Mouse (Mus musculus) fat pad, adult 2 months (tissue): Measurements from ENCODE around the gene Kcnj10.

Source experiments
- DNase-seq: peaks from one replicate; pipeline ENCODE4 v3.0.0-alpha.2; 2011; ENCODE audit warnings: low read depth, low spot score; ENCODE audit errors: extremely low read depth

The Kcnj10 gene

GRCm38 (mm10) chr1:172340729-172341321 is at the start of gene Kcnj10:
Gene Kcnj10 (plus strand): TSS chr1:172341210.
- no peak for DNase-seq

DNA sequence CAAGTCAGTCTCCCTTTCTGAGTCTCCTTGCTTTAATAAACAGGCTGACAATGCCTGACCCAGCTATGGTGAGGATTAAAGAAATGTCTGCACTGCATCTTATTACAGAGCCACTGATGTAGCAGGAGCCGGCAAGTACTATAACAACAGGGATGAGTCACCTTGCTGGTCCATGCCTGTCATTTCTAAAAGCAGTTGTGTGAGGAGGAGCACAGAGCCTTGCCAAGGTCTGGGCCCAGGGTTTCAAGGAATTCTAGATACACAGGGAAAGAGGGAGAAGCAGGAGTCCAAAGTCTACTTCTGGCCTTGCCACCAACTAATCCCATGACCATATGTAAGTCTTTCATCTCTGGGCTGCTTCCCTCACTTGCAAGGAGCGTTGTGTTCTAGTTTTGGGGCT is 48.1 kb upstream of the Kcnj10 start:
- DNase-seq, result no peak

DNA sequence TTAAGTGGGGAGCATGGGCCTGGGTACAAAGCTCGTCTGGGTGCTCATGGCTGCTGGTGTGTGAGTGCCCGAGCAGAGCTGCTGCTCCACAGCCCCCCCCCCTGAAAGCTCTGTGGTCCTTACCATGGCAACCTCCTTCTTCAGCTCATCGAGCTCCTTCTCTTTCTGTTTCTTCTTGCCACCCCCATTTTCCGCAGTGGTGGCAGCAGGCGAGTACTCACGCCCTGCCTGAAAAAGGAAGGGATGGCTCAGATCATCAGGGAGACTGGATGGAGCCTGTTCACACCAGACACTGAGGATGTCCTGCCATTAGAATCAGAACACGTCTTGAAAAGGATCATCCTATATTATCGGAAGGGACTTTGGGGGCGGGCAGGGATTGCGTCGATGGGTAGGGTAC is 47.6 kb upstream of the Kcnj10 start:
- DNase-seq, result no peak

GRCm38 (mm10) chr1:172295751-172296197 is 45.2 kb upstream of the Kcnj10 start:
- DNase-seq, result no peak

DNA sequence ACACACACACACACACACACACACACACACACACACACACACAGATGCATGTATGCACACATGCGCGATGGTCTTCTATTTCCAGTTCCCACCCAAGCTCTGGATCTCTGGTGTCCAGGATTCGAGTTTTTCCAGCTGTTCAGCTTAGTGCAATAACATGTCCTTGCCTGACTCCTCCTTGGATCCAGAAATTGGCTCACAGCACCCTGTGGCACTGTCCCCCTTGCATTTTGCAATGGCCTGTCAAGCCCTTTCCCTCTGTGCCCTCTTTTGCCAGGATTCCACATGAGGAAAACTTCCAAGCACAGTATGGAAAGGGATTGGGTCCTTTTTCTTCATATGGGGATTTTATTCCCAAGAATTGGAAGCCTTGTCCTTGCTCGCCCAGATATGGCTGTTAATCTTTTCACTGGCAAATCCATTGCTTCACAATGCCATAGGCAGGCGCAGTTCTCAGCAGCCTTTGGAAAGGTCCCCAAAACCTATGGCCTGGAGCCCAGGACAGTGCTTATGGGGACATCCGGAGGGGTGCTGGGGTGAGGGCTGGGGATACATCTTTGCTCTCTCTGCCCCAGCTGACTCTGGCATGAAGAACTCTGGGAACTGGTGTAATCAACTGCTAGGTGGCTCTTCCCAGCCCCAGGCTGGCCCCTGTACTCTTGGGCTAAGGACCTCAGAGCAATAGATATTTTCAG is 44.0 kb upstream of the Kcnj10 start:
- peak; percentile 88 for DNase-seq

DNA sequence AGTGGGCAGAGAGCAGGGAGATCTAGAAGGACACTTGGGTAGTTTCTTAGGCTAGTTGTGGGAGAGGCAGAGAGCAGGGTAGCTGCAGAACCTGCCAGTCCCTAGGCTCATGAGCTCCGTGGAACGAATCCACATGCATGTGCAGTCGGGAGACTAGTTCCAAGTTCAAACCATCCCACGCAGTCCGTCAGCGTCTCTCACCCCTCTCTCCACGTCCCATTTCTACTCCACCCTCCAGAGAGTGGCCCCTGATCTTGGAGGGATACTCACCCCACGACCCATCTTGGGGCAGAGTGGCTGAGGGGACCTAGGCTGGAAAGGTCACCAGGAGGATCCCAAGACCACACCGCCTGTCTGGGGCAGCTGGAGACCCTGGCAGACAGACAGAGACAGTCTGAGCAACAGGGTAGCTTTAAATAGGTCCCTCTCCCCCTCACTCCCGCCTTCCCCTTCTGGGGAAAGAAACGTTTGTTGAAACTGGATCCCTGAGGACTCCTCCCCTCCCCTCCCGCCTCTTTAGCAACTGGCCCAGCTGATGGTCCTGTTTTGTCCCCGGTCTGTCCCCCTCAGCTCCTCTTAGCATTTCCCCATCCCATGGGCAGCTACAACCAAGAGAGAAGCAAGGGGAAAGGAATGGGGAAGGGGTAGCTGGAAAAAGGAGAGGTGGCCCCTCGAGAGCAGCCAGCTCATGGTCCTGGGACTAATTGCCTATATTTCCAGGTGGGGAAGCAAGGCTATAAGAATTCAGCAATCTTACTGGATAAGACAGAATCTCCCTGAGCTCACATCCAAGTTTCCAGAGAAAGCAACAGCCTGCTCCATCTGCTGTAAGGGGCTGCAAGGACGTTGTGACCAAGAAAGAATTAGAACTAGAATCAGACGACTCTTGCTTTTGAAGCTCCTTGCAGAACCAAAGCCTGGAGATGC is 43.1 kb upstream of the Kcnj10 start, which contains the start of gene Atp1a2:
Gene Atp1a2 (minus strand): TSS at position 454 of the 927 bp plus-strand sequence.
- no peak for DNase-seq

GRCm38 (mm10) chr1:172299528-172299927 is 41.5 kb upstream of the Kcnj10 start:
- DNase-seq, result no peak

DNA sequence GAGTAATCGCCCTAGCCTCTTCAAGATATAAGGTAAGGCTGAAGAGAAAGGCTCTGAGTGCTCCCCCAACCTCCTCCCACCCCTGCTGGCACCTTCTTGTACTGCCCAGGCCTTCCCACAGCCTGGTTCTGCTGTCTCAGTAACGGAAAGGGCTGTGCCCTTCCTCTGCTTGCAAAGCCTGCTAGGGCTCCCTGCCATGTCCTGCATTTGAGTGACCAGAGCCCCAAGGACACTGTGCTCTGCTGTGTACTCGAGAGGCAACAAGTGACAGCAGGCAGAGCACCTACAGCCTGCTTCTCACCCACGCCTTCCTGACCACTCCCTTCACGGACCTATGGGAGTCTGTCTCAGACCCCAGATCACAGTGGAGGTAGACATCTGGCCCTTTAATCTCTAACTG is 40.8 kb upstream of the Kcnj10 start:
- DNase-seq, result no peak

DNA sequence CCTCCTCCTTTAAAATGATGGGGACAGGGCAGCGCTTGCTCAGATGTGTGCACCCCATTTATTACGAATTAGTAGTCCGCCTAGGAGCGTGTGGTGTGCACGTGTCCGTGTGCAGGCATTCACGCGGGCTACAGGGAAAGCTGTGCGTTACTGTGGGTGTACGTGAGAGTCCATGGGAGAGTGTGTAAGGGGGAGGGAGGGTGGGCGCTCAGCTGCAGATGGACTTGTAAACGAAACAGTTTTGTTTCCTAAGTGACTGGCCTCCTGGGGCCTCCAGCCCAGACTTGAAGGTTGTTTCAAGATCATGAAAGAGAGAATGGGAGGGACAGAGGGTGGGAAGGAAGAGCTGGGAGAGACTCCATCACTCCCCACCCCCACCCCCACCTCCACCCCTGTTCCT is 39.8 kb upstream of the Kcnj10 start:
- no peak for DNase-seq

DNA sequence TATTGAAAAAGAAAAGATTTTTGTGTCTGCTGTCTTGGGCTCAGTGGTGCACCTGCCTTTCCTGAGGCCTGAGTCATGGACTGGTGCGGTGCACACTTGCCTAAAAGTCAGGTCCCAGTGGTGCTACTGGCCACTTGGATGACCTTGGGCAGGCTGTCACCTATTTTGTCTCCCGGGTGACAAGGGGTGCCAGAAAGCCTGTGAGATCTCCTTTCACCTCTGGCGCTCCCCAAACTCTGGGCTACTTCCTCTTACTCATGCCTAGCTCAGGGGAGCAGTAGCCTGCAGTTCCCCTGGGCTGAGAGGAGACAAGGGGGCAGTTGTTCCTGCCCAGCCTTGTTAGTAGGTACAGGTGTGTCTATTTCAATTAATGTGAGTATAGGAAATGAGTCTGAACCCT is 38.7 kb upstream of the Kcnj10 start:
- no peak for DNase-seq

DNA sequence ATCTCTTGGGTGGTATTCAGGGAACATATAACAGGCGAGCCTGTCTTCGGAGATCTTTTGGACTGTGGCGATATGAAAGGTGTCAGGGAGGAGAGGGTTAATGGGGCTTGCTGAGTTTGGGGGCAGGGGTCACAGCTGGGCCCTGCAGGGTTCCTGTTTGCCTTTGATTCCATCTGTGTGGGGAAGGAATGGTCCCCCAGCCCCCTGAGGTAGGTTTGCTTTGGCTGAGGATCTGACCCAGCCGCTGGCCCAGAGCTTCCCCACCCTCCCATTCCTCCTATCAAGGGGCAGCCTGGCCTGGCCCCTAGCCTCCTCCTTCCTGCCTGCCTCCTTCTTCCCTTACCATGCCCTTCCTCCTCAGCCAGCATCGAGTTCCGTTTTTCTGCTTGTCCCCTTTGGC is 38.2 kb upstream of the Kcnj10 start:
- no peak for DNase-seq

- no peak for DNase-seq
These were observed 36.6 kb upstream of the Kcnj10 start for GRCm38 (mm10) chr1:172304443-172304842.

DNA sequence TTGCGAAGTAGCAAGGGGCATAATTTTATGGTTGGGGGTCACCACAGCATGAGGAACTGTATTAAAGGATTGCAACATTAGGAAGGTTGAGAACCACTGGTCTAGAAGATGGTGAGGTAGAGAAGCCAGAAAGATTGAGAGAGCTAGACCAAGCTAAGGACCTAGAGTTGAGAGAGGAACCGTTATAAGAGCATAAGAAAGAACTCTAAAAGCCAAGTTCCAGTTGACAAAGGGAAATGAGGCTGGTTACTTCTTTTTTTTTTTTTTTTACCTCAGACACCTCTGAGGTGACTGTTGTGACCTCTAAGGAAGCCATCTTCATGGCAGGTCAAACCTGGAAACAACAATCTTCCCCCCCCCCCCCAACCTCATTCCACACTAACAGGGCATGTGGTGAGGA is 35.9 kb upstream of the Kcnj10 start:
- DNase-seq, result no peak

GRCm38 (mm10) chr1:172305635-172306034 is 35.4 kb upstream of the Kcnj10 start:
- no peak for DNase-seq

DNA sequence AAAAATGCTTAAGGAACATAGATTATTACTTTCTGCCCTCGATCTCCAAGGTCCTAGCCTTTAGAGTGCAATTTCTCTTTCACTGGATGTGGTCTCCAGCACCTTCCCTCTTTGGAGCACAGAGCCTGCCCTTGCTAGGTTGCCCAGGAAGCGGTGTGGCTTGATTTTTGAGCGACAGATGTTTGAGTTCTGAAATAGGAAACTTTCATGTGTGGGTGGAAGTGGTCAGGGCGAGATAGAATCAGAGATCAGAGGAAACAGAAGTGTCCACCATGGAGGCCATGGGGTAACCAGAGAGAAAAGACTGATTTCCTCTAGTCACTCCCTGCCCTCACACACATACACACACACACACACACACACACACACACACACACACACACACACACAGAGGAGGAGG is 34.8 kb upstream of the Kcnj10 start:
- no peak for DNase-seq

GRCm38 (mm10) chr1:172306885-172307284 is 34.1 kb upstream of the Kcnj10 start:
- DNase-seq, result no peak

- DNase-seq, result peak; percentile 98
These were observed 33.1 kb upstream of the Kcnj10 start for GRCm38 (mm10) chr1:172307936-172308335.

GRCm38 (mm10) chr1:172308409-172308808 is 32.6 kb upstream of the Kcnj10 start:
- no peak for DNase-seq

DNA sequence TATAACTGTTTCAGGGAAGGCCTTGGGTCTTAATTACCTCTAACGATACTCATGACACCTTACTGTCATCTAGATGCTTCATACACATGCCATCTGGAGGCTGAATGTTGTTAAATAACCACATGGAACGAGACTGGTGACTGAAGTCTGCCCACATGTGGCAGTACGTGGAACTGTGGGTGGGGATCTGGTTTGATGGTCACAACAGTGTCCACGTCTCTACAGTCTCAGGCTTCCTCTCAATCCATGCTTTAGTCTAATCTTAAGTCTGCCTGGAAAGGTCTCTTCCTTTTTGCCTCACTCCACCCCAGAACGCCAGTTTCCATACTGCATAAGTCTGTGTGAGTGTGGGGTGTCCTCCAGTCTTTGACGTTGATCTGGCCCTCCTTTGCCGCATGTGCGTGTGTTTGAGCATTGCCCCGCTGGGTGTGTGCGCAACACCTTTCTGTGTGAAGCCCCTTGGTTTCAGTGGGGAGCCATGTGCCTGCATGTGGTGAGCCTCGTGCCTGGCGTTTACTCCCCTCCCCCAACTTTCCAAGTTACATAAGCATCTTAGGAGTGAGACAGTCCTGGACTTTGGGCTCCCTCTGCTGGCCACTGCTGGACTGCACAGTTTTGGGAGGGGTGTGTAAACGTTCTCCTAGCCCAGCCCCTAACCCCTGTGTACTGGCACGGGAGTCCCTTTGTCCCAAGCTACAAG is 31.2 kb upstream of the Kcnj10 start:
- DNase-seq, result no peak

DNA sequence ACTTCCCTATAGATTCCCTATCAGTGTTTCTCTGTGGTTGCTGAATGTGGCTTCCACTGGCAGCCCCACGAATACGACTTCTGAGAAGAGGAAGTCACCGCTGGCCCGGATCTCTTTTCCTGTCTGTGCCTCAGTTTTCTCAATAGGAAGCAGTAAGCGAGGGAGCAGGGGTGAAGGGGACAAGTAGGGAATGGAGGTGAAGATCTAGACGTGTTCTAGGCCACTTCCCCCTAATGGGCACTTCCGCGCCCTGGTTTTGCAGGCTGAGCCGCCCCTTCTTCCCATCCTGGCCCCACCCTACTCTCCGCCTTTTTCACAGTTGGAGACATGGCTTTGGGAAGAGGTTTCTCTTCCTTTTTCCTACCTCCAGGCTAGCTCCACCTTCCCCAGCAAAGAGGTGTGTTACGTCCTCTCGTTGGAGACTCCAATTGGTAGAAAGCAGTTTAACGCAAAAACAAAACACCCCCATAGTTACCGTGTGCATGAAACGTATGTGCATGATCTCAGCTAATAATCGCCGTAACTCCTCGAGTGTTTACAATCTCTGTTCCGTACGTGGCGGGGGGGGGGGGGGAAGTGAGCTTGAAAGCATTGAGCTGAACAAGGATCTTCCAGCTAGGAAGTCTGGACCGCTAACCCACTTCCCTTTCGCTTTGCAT is 29.6 kb upstream of the Kcnj10 start:
- DNase-seq, result peak; percentile 86
